In genomic region chr5:124206481-124207038, GRCm38 (mm10) we compare ENCODE assay signal across 7 mouse cellular contexts. TPM values are rescaled to one million over a fixed set of nuclear protein-coding genes. Genes with fewer than 3 reads are reported as not detected.
DNase-seq lines count a peak whose midpoint lies in the region; ATAC-seq and TF ChIP-seq lines count a peak whose summit lies in the region.

No protein-coding gene starts in this region.

- no peaks in the 10 kb centered on the region for H3K36me3 ChIP-seq in heart, postnatal 0 days (replicated peaks; ENCODE audit: control insufficient read depth, insufficient read depth, low read length)
- H3K36me3 ChIP-seq in liver, embryonic 12.5 days = no peaks in the 10 kb centered on the region; the same call in 1 of the 2 replicates
- no peaks in the 10 kb centered on the region for H3K36me3 ChIP-seq in small intestine, adult 2 months (ENCODE audit: control insufficient read depth, insufficient read depth, low read length)

- ATAC-seq in heart, postnatal 0 days (ENCODE audit: insufficient read depth, low read depth) = peak; percentile 75
- ATAC-seq in liver, embryonic 12.5 days = peak; percentile 17; the same call in 1 of the 2 replicates

- WGBS in heart, postnatal 0 days = 21% methylated on average over 13 of the region's 13 CpGs
- WGBS in liver, embryonic 12.5 days (ENCODE audit: insufficient replicate concordance) = 49% methylated on average over 13 of the region's 13 CpGs
- 67% methylated on average over 13 of the region's 13 CpGs for WGBS in small intestine, adult 2 months

- TF ChIP-seq CTCF in heart, postnatal 0 days (IDR thresholded peaks at IDR 0.05; ENCODE audit: low read depth) = peak; percentile 14; the same call in 1 of the 2 replicates
- no peak for TF ChIP-seq CTCF in small intestine, adult 2 months (IDR thresholded peaks at IDR 0.05; ENCODE audit: extremely low read depth, insufficient read length, insufficient replicate concordance, low read depth, low read length)

- DNase-seq in adipocyte (ENCODE audit: low spot score) = peak; percentile 76
- DNase-seq in heart, postnatal 0 days (ENCODE audit: low spot score) = peak; percentile 92
- no peak for DNase-seq in cerebellum, adult 11 months
- DNase-seq in layer of hippocampus, postnatal 36 days = no peak

- H3K27me3 ChIP-seq in heart, postnatal 0 days (ENCODE audit: control insufficient read depth, insufficient read depth, low read length) = no peaks in the 10 kb centered on the region
- no peaks in the 10 kb centered on the region for H3K27me3 ChIP-seq in liver, embryonic 12.5 days (replicated peaks)
- H3K27me3 ChIP-seq in small intestine, adult 2 months (ENCODE audit: control insufficient read depth, insufficient read depth, low read length) = no peaks in the 10 kb centered on the region

- peak overlapping the region; percentile 87 for H3K27ac ChIP-seq in brown adipose tissue, adult 24 weeks (replicated peaks; ENCODE audit: low read depth, low read length)
- H3K27ac ChIP-seq in heart, postnatal 0 days (ENCODE audit: low read depth) = peak overlapping the region; percentile 96
- peak overlapping the region; percentile 7; the same call in 1 of the 2 replicates for H3K27ac ChIP-seq in liver, embryonic 12.5 days
- H3K27ac ChIP-seq in small intestine, adult 2 months (ENCODE audit: insufficient read depth, low read depth, low read length) = peak overlapping the region; percentile 10; the same call in 1 of the 2 replicates

- no peak overlapping the region for H3K4me3 ChIP-seq in brown adipose tissue, adult 24 weeks (ENCODE audit: insufficient read depth, low read depth, low read length)
- H3K4me3 ChIP-seq in heart, postnatal 0 days (ENCODE audit: low read depth, low read length) = no peak overlapping the region
- no peak overlapping the region for H3K4me3 ChIP-seq in liver, embryonic 12.5 days
- H3K4me3 ChIP-seq in small intestine, adult 2 months (ENCODE audit: low read depth, low read length) = no peak overlapping the region

- peak overlapping the region; percentile 36 for H3K4me2 ChIP-seq in heart, postnatal 0 days (ENCODE audit: low read depth, low read length)
- H3K4me2 ChIP-seq in liver, embryonic 12.5 days = no peak overlapping the region

- H3K4me1 ChIP-seq in brown adipose tissue, adult 24 weeks (ENCODE audit: control insufficient read depth, insufficient read depth, insufficient read length, low read length) = peaks cover 74% of the 10 kb centered on the region
- peaks cover 91% of the 10 kb centered on the region for H3K4me1 ChIP-seq in heart, postnatal 0 days (ENCODE audit: control insufficient read depth, insufficient read depth)
- H3K4me1 ChIP-seq in liver, embryonic 12.5 days = peaks cover 97% of the 10 kb centered on the region
- H3K4me1 ChIP-seq in small intestine, adult 2 months (ENCODE audit: control insufficient read depth, insufficient read depth, insufficient read length, low read length) = 0 out of 2 replicates have a peak, but pooled peaks cover 7% of the 10 kb centered on the region

- peak overlapping the region; percentile 14 for H3K9ac ChIP-seq in heart, postnatal 0 days (replicated peaks; ENCODE audit: low read depth, low read length)
- no peak overlapping the region for H3K9ac ChIP-seq in liver, embryonic 12.5 days

- no peak for TF ChIP-seq POLR2A in small intestine, adult 2 months (IDR thresholded peaks at IDR 0.05; ENCODE audit: low read depth, low read length)

- H3K9me3 ChIP-seq in heart, postnatal 0 days (replicated peaks; ENCODE audit: control insufficient read depth, low read length) = no peaks in the 10 kb centered on the region
- H3K9me3 ChIP-seq in liver, embryonic 12.5 days (replicated peaks) = no peaks in the 10 kb centered on the region

- TF ChIP-seq EP300 in heart, postnatal 0 days (IDR thresholded peaks at IDR 0.05; ENCODE audit: low read depth) = peak; percentile 98

RNA-seq across cellular contexts. Expression of gene Pitpnm2, which starts 43.0 kb away (rescaled TPM):
- 20.3 and 21.8 TPM in 2 replicates for polyA plus RNA-seq in brown adipose tissue, adult 24 weeks (2012; ENCODE audit: insufficient read depth, insufficient read length, missing spikeins)
- total RNA-seq in heart, postnatal 0 days (2014; rRNA removed; ENCODE audit: low replicate concordance) = 17.1 and 28.6 TPM in 2 replicates
- 3.1 and 3.2 TPM in 2 replicates for polyA plus RNA-seq in heart, postnatal 0 days (2015; fragmentation: Nextera tagmentation; extraction: Ambion mirVana)
- 2.5 and 3.7 TPM in 2 replicates for polyA plus RNA-seq in liver, embryonic 12.5 days (2016; fragmentation: Nextera tagmentation; extraction: Ambion mirVana)
- polyA plus RNA-seq in small intestine, adult 2 months (2012; rRNA removed) = 19.5 and 19.6 TPM in 2 replicates
- total RNA-seq in layer of hippocampus, postnatal 36 days (2021) = 100 to 1,000 TPM; 281 to 377 TPM

Comparison
In these comparisons a context has a peak if more than half of its experiments do, and no peak if none do; other contexts are left out.
1. DNase-seq: peak in adipocyte (single experiment) and heart, postnatal 0 days (single experiment); none in cerebellum, adult 11 months (single experiment) and layer of hippocampus, postnatal 36 days (0 of 2).
2. H3K27ac ChIP-seq: peak in every context shown above with its lines; median percentile 96 in heart, postnatal 0 days; 87 in brown adipose tissue, adult 24 weeks; 10 in small intestine, adult 2 months; 7 in liver, embryonic 12.5 days.